Mouse (Mus musculus) liver, embryonic 16.5 days (tissue): Measurements from ENCODE around the gene Acox1. TPM values are rescaled to one million over a fixed set of nuclear protein-coding genes. Genes with fewer than 3 reads are reported as not detected.

Source experiments
- ATAC-seq: fragments of 200-750 bp; cut with Nextera tagmentation; 2 replicates; pipeline ENCODE4 v1.8.0; 2017; ENCODE audit warnings: low read depth, mild to moderate bottlenecking, moderate number of reproducible peaks, moderate library complexity
- H3K27ac ChIP-seq: fragments of 300-500 bp; sonication (generic); 2 replicates; pipeline ENCODE4 v1.5.1; 2014; ENCODE audit warnings: mild to moderate bottlenecking, low read length
- H3K27me3 ChIP-seq: fragments of 300-500 bp; sonication (generic); 2 replicates; pipeline ENCODE4 v1.6.1; 2014; ENCODE audit warnings: low read depth, low read length, mixed read lengths; ENCODE audit not compliant: control insufficient read depth, insufficient read depth
- H3K36me3 ChIP-seq: fragments of 300-500 bp; sonication (generic); 2 replicates; pipeline ENCODE4 v1.6.1; 2014; ENCODE audit warnings: mild to moderate bottlenecking; ENCODE audit not compliant: control insufficient read depth, insufficient read depth
- H3K4me1 ChIP-seq: fragments of 300-500 bp; sonication (generic); 2 replicates; pipeline ENCODE4 v1.6.1; 2014; ENCODE audit warnings: low read depth, low read length, mixed read lengths; ENCODE audit not compliant: control insufficient read depth
- H3K4me2 ChIP-seq: fragments of 300-500 bp; sonication (generic); 2 replicates; pipeline ENCODE4 v1.6.1; 2014; ENCODE audit warnings: low read depth, low read length, mixed read lengths
- H3K4me3 ChIP-seq: fragments of 300-500 bp; sonication (generic); 2 replicates; pipeline ENCODE4 v1.5.1; 2014; ENCODE audit warnings: low read depth, mild to moderate bottlenecking, low read length
- H3K9ac ChIP-seq: fragments of 300-500 bp; sonication (generic); 2 replicates; pipeline ENCODE4 v1.6.1; 2014; ENCODE audit warnings: low read depth, low read length
- H3K9me3 ChIP-seq: fragments of 300-500 bp; sonication (generic); replicated peaks from 2 replicates; pipeline ENCODE4 v1.6.1; 2016; ENCODE audit warnings: low read length; ENCODE audit not compliant: control insufficient read depth
- WGBS: fragments of 180-500 bp; shearing (Covaris S2); extraction: QIAGEN DNeasy Blood & Tissue Kit; methylation state at CpG from one replicate; pipeline ENCODE4 v1.1.7; 2014; ENCODE audit not compliant: insufficient replicate concordance; 5-methylcytosine and 5-hydroxymethylcytosine counted together
- polyA plus RNA-seq: library from polyadenylated mRNA; unstranded; fragments of >200 nt; fragmentation: Nextera tagmentation; extraction: Ambion mirVana; gene quantifications from 2 replicates; pipeline ENCODE4 v1.2.1, GENCODE M21; 2015

Gene Acox1
- polyA plus RNA-seq, 1 experiment from 2014 or later: 73.7 TPM

GRCm38 (mm10) chr11:116186360-116186759, 12.5 kb downstream of the Acox1 start:
- Histone ChIP-seq H3K4me2 (no peak overlapping the region), H3K4me1 (no peaks in the 10 kb centered on the region), H3K9me3 (no peaks in the 10 kb centered on the region), H3K27me3 (no peaks in the 10 kb centered on the region), H3K36me3 (0 out of 2 replicates have a peak, but pooled peaks cover 6% of the 10 kb centered on the region), H3K27ac (no peak overlapping the region), H3K4me3 (no peak overlapping the region), H3K9ac (no peak overlapping the region)
- ATAC-seq: no peak
- WGBS: 93% methylated on average over 11 of the region's 11 CpGs

- 74% methylated on average over 3 of the region's 3 CpGs for WGBS
- no peak for ATAC-seq
- Histone ChIP-seq H3K27ac (no peak overlapping the region), H3K4me1 (no peaks in the 10 kb centered on the region), H3K36me3 (0 out of 2 replicates have a peak, but pooled peaks cover 6% of the 10 kb centered on the region), H3K9me3 (no peaks in the 10 kb centered on the region), H3K9ac (no peak overlapping the region), H3K27me3 (no peaks in the 10 kb centered on the region), H3K4me3 (no peak overlapping the region), H3K4me2 (no peak overlapping the region)
These were observed 13.0 kb downstream of the Acox1 start for GRCm38 (mm10) chr11:116185836-116186235.

- Histone ChIP-seq H3K36me3 (peaks cover 20% of the 10 kb centered on the region), H3K27ac (no peak overlapping the region), H3K27me3 (no peaks in the 10 kb centered on the region), H3K4me2 (no peak overlapping the region), H3K9ac (no peak overlapping the region), H3K4me3 (no peak overlapping the region), H3K4me1 (no peaks in the 10 kb centered on the region), H3K9me3 (no peaks in the 10 kb centered on the region)
- WGBS: 88% methylated on average over 20 of the region's 20 CpGs
- ATAC-seq: no peak
These were observed 20.3 kb downstream of the Acox1 start for GRCm38 (mm10) chr11:116178411-116179121.

GRCm38 (mm10) chr11:116176010-116176409, 22.8 kb downstream of the Acox1 start:
- Histone ChIP-seq H3K36me3 (peaks cover 30% of the 10 kb centered on the region), H3K9me3 (no peaks in the 10 kb centered on the region), H3K4me2 (no peak overlapping the region), H3K27me3 (no peaks in the 10 kb centered on the region), H3K9ac (no peak overlapping the region), H3K4me1 (no peaks in the 10 kb centered on the region), H3K4me3 (no peak overlapping the region), H3K27ac (no peak overlapping the region)
- WGBS: 77% methylated on average over 7 of the region's 7 CpGs
- ATAC-seq: no peak

- peaks cover 27% of the 10 kb centered on the region for H3K36me3 ChIP-seq
- ATAC-seq: no peak
These were observed 23.9 kb downstream of the Acox1 start for GRCm38 (mm10) chr11:116174775-116175448.

GRCm38 (mm10) chr11:116171959-116172358, 26.9 kb downstream of the Acox1 start:
- Histone ChIP-seq H3K9me3 (no peaks in the 10 kb centered on the region), H3K27ac (no peak overlapping the region), H3K9ac (no peak overlapping the region), H3K36me3 (peaks cover 19% of the 10 kb centered on the region), H3K4me3 (no peak overlapping the region), H3K4me2 (no peak overlapping the region), H3K4me1 (peaks cover 10% of the 10 kb centered on the region), H3K27me3 (no peaks in the 10 kb centered on the region)
- WGBS: 76% methylated on average over 2 of the region's 2 CpGs
- no peak for ATAC-seq

More at GRCm38 (mm10) chr11:116174775-116175448, 23.9 kb downstream of the Acox1 start:
- Histone ChIP-seq H3K4me3 (no peak overlapping the region), H3K27ac (no peak overlapping the region), H3K9ac (no peak overlapping the region), H3K9me3 (no peaks in the 10 kb centered on the region), H3K4me2 (no peak overlapping the region), H3K27me3 (no peaks in the 10 kb centered on the region), H3K4me1 (no peaks in the 10 kb centered on the region; the same call in none of the 2 replicates)
- 82% methylated on average over 22 of the region's 22 CpGs for WGBS

GRCm38 (mm10) chr11:116170003-116170800, 28.6 kb downstream of the Acox1 start:
- Histone ChIP-seq H3K4me2 (no peak overlapping the region), H3K36me3 (peaks cover 19% of the 10 kb centered on the region), H3K9me3 (no peaks in the 10 kb centered on the region), H3K4me1 (peaks cover 17% of the 10 kb centered on the region), H3K27me3 (no peaks in the 10 kb centered on the region), H3K27ac (no peak overlapping the region), H3K4me3 (no peak overlapping the region), H3K9ac (no peak overlapping the region)
- no peak for ATAC-seq
- WGBS: 64% methylated on average over 5 of the region's 5 CpGs

- WGBS: 64% methylated on average over 3 of the region's 3 CpGs
- no peak for ATAC-seq
- no peak overlapping the region for H3K4me2 ChIP-seq
- no peaks in the 10 kb centered on the region for H3K9me3 ChIP-seq
- no peak overlapping the region for H3K9ac ChIP-seq
- no peak overlapping the region for H3K4me3 ChIP-seq
- H3K27me3 ChIP-seq: no peaks in the 10 kb centered on the region
- peaks cover 13% of the 10 kb centered on the region for H3K36me3 ChIP-seq
- peaks cover 17% of the 10 kb centered on the region for H3K4me1 ChIP-seq
- no peak overlapping the region for H3K27ac ChIP-seq
These were observed 29.6 kb downstream of the Acox1 start for GRCm38 (mm10) chr11:116169214-116169613.
